Mouse (Mus musculus) heart, postnatal 10 days (tissue): ENCODE measurements at regions not wholly inside any gene's neighbourhood (a gene's known extent, or its start where the extent isn't known, plus 50 kb on each side); places are given as distances from the start of the nearest gene placed in this dataset.

ENCODE experiments used
- DNase-seq, 2 experiments: peaks; one replicate each; pipeline ENCODE4 v3.0.0; 2021
- intact Hi-C: fragments of 180-260 bp; cut with DNase I; formaldehyde crosslinking; loops from one replicate; pipeline ENCODE4 v1.15.1; 2025

DNA sequence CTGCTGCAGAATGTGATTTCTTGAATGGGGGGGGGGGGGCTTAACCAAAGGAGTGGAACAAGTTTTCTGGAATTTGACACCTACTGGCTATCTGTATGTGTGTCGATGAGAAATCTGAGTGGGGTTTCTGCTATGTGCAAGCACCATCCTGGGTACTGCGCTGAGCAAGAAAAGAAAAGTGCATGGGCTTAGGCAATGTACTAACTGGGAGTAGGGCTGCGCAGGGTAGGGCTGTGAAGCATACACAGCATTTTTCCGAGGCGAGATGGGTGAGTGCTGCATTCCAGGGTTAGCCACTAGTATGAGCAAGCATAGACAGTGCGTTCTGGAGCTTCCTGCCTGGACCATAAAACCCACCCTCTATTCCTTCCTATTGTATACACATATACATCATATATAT lies 686.8 kb upstream of the A1bg start:
- intact Hi-C loops = no loop called here
- DNase-seq = no peak

DNA sequence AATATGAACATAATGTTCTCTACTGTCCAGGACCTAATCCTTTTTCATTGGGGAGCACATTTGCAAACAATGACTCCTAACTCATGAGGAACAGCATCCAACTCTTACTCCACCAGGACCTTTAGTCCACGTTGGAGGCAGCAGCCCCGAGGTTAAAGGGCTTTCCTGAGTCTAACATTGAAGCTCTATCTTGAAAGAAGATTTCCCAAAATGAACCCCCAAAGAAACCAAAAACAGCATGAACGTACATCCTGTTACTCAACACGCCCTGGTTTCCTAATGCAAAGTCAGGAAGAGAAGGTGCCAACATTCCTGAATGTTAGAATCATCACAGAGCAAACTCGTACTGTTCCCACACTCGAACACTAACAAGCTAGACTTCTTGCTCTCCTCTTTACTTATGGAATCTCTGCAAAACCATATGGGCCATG lies 685.5 kb upstream of the A1bg start:
- intact Hi-C loops = no loop called here
- peak; percentile 36 to 38 for DNase-seq

DNA sequence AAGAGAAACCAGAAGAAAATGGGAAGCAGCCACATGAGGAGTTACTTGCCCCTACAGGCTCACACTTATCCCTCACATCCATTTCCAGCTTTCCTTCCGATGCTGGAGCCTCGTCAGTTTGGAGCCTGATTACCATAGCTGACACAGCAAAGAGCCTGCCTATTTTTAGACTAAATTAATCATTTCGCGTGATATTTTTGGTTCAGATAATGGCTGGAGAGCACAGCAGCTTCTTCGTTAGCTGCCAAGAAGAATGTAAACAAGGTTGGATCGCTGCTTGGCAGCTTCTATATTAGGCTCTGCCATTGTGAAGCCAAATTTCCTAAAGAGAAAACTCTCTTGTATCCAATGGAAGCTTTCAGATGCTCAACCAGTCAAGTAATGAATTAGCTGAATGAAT lies 676.9 kb upstream of the A1bg start:
- DNase-seq = peak; percentile 5 to 43
- intact Hi-C loops = no loop called here

DNA sequence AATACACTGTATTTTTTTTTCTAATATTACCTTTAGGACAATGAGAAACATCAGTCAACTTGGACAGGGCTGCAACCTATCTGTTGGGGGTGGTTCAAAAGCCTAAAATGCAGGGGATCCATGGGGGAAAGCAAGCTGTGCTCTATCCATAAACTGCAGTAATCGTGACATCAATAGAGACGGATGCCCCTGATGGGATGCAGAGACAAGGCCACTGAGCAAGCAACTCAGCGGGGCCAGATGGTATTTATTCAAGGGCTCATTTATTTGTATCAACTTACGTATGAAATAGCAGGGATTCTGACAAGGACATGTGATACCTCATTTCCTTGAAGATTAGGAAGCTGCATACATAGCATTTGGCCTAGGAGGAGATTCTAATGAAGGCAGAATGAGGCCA lies 673.5 kb upstream of the A1bg start:
- no peak for DNase-seq
- intact Hi-C loops = no loop called here

DNA sequence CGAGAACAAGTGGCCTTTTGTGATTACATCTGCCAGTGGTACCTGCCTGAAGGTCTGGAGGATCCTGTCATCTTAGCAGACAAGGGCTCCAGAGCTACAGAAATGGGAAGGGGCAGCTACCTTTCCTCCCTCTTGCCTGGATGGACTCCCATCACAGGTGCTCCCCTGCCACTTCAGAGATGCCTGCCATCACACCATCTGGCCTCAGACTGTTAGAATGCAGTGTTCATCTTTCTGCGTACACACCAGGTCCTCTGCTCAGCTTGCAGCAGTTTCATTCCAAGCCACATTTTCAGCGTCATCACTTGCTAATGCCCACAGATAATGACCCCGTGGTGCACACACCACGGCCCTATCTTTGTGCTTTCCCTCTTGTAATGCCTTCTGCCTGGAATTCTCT lies 666.1 kb upstream of the A1bg start:
- intact Hi-C loops = no loop called here
- DNase-seq = no peak

DNA sequence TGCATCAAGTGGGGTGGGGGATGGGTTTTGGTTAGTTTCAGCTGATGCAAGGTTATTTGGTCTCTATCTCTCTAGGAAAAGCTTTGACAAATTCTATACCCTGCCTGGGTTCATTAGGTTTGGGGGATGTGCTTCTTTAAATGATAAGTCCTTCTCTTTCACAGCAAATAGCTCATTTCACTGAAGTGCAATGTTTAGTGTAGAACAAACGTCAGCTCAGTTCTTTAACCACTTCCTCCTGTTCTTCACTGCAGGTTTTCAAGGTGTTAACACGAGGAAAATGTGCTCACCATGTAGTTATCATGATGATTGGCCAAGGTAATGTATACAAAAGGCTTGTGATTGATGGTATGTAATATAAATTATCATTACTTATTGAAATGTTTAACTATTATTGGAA lies 659.5 kb upstream of the A1bg start:
- no peak for DNase-seq
- intact Hi-C loops = no loop called here

DNA sequence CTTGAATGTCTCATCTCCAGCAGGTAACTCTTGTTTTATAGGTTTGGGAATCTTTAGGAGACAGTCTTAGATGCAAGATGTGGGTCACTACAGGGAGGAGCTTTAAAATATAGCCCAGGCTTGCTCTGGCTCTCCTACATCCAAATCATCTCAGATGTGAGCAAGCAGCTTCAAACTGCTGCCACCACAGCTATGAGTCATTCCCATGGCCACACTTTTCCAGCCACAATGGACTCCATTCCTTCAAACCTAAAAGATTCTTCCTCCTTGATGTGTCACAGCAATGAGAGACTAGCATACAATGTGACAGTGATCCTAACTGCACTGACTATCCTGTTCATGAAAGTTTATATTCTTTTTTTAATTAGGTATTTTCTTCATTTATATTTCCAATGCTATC lies 640.5 kb upstream of the A1bg start:
- DNase-seq = no peak
- intact Hi-C loops = no loop called here

DNA sequence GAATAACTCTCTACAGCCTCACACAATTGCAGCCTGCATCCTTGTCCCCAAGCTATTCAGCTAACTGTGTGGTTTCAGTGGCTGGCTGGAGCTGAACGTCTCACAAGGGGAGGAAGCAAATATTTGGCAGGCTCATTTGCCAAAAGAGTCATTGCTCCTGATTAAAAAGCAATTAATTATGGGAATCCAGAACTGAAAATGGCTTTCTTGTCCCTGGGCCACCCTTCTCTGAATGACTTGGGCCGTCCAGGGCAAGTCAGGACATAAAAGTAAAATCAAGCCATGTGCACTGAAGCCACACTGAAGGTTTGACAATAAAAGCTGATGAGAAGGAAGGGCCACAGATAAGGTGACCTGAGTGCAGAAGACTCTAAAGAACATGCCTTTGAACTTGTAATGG lies 639.4 kb upstream of the A1bg start:
- DNase-seq = peak; percentile 17 to 29
- intact Hi-C loops = no loop called here

DNA sequence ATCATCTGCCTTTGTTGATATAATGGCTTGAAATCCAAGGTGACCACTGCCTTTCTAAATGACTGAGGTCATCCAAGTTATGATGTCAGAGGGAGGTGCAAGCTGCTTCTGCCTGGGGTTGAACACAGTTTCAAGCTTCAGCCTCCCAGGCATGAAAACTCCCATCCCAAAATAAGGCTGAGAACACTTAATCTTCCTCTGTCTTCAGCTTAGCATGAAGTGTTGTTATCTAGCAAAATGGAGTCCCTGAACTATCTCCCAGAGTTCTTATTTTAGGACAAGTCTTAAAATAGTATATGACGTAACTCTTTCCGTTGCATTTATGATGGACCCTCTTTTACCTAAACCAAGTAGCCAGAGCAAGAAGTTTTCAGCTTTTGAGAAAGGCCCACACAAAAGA lies 631.1 kb upstream of the A1bg start:
- DNase-seq = no peak
- intact Hi-C loops = no loop called here

DNA sequence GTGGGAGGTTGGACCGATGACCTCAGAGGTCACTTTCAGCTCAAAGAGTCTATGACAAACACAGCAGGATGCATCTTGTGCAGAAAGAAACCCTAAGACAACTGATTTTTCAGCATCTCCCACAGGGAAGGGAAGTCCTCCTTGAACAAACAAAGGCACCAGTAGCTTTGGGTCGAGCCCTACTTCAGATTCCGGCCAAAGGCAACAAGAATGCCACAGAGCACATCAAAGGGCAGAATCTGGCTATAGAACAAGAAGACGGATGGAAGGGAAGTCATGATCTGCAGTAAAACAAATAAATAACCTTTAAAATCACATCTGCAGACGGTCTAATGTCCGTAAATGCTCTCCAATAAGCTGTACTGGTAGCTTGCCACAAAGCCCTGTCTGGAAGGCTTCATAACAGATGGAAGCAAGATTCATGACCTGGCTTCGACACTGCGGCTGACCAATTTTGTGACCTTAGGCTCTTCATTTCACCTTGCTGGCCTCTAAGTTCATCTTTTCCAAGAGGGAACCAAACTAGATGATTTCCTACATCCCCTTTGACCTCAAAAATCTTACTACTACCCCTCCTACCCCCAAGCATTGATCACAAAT lies 630.4 kb upstream of the A1bg start:
- intact Hi-C loops = no loop called here
- DNase-seq = no peak

DNA sequence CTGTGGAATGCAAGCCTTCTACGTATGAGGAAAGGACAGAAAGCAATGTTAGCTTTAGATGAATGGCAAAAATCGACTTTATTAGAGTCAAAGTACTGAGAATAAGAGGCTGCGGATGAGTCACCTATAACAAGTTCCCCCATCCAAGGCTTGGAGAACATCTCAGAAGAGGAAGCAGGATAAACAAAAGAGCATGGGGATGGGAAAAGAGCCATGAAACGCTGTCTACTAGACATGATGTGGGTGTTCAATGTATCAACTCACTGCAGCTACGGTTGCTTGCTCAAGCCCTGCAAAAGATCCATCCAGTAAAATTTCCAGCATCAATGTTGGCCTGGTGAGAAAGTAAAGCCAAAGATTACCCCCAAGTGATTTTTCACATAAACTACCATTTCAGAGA lies 628.4 kb upstream of the A1bg start:
- intact Hi-C loops = no loop called here

DNA sequence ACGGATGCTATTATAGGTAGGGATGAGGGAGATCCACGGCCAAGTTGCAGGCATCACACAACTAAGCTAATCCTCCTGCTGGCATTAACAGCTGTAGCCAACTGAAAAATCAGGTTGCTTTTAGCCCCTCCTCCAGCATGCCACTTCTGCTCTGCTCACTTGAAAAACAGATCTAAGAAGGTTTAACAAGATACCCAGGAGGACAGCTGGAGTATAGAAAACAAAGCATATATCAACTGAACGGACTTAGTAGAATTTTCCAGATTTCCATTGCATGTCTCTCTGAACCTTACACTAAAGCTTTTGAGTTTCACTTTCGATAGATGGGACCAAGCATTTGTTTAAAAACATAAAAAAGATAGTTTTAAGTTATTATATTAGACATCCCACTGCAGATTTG lies 625.6 kb upstream of the A1bg start:
- DNase-seq = no peak
- intact Hi-C loops = no loop called here

More for the DNA sequence above, 628.4 kb upstream of the A1bg start:
- no peak for DNase-seq

DNA sequence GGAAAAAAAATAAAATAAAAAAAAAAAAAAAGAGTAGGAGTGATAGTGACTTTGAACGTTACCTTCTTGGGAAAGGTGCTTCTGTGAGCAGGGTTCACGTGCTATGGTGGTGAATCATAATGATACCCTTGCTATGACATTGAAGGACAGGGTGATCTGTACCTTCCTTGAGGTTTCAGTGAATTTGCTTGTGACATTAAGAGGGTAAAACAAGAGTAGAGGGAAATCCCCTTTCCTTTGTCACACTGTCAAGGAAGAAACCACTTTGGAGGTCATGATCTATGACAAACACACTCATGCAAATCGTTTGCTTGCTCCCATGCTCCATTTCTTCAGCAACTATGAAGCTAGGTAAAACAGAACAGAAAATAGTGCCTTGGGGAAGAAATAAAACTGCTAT lies 623.8 kb upstream of the A1bg start:
- no peak for DNase-seq
- intact Hi-C loops = no loop called here

DNA sequence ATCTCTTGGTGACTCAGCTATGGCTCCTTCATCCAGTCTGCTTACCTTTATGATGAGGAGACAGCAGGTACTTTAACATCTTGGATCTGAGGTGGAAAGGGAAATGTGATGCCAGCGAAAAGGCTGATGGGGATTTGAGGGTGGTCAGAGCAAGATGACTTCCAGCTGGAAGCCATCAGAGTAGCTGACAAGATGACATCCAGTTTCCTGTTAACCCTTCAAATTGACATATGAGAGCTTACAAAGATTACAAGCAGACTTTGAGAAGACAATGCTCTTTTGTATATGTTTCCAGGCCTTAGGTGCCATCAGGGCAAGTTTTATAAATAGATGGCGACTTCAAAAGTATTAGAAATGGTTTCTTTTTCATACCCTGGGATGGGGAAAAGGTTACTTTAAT lies 621.3 kb upstream of the A1bg start:
- no peak for DNase-seq
- intact Hi-C loops = no loop called here

DNA sequence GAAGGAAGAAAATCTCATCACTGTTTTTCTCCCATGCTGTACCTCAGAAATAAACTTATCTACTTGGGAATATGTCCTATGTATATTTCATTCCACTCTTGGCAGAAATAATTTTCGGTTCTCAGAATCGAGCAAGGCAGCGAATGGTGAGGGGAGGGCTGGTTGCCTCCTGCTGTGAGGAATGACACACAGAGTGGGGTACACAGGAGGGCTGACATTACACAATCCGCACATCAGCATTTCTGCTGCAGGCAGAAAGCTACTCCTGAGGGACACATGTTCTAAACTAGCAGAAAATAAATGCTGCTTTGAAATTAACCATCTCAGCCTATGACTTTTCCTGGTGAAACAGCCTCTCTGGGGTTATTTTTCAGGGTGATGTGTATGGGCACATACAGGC lies 618.8 kb upstream of the A1bg start:
- DNase-seq = no peak
- intact Hi-C loops = no loop called here

DNA sequence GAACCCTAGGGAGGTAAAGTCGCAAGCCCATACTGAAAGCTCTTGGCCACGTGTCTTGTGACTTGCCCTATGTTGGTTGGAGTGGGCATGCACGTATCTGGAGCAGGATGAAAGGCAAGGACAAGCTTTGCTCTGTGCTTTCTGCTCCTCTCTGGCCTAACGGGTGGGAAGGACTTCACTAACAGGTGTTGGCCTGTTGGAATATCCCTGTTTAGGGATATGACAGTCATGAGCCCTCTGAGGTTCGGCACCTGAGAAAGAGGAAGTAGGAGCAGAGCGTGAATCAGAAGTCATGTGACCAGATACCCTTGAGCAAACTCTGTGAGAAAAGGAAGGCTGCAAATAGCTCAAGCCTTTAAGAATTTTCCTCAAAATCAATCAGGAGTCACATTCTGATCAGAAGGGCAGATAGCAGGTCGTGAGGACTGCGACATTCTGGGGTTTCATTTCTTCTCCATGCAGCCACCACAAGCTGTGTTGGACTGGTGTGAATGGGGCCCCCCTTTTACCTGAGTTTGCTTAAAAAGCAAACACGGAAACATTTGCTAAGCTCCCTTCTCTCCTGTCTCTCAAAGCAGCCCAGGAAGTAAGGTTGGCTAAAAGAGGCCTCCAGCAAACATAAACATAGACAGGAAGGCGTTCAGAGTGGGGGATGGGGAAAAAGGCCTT lies 618.1 kb upstream of the A1bg start:
- intact Hi-C loops = no loop called here
- no peak for DNase-seq

DNA sequence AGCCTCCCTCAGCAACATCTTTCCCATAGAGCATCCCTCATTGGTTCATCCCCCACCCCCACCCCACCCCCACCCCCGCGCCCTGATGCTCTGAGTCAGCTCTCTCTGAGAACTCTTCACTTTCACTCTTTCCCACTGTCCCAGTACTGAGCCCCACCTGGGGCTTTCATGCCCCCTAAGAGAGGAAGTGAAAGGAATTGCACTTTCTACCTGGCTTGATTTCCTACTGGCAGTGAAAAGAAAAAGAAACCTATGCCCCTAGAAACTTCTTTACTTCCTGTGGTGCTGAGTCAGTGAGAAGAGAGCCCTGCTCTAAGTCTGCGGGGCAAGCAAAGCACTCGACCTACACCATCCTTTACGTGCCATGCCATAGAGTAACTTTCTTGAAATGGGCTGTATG lies 616.1 kb upstream of the A1bg start:
- intact Hi-C loops = loop anchor here (10.0 kb wide), 1 partner anchor 384 kb away; no protein-coding TSS in a partner anchor
- no peak for DNase-seq

DNA sequence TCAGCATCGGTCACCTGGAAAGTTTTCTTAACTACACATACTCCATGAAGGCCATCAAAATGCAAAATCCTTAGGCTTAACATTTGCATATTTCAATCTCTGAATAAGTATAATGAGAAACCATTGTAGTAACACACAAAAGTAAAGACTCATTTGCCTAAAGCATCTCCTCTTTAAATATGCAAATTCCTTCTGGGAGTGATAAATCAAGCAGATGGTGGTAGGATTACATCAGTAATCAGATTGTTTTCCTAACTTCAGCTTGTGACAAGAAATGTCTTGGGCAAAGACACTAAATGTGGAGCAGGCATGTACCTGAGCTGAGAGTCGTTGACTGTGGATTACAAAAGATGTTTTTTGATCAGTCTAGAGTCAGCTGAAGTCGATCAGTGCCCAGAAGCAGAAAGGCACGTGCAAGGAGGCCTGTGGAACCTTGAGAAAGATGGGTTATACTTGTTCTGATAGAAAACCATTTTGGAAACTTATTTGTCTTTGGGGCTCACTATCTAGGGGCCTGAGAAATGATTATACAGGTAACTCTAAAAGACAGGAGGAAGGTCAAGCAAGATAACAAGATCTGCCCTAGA lies 615.5 kb upstream of the A1bg start:
- intact Hi-C loops = loop anchor here (10.0 kb wide), 1 partner anchor 383 kb away; no protein-coding TSS in a partner anchor
- no peak for DNase-seq

DNA sequence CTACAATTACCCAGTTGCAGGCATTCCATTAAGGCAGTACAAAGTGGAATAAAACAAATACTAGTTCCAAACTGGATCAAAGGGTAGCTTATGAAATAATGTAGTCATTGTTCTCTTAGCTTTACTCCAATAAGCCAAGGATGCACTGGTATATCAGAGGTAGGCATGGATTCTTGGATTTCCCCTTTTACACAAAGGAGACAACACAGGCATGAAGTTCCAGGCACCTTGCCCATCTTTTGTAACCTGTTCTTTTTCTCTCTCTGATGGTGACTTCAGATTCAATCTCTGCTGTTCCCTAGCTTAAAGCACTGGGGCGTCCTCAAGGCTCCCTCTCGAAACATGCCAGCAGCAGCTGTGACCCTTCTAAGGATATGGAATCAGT lies 613.5 kb upstream of the A1bg start:
- DNase-seq = no peak
- intact Hi-C loops = loop anchor here (10.0 kb wide), 1 partner anchor 382 kb away; no protein-coding TSS in a partner anchor

DNA sequence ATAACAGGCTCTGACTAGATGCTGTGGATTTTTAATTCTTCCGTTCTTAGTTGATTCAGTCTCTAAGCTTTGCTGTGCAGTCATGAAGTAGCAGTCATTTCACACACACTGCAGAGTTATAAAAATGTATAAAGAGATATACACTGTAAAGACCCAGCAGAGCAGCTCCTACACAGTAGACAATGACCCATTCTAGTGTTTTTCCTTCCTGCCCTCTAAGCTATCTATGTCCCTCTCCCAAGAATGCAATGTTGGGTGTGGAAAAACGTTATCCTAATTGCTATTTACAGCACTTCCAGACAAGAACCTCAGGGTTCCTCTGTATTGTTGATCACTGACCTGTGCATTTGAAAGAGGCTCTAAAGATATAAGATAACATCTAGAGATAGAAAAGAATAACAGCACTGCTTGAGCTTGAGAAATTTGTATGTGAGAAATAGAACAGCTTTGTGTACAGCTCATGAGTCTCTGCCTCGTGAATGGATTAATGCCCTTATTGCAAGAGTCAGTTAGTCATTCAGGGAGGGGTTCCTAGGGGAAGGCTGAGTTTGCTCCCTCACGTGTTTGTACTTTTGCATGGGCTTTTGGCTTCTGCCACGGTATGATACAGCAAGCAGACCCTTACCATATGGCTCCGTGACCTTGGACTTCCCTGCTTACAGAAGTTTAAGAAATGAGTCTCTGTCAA lies 613.0 kb upstream of the A1bg start:
- no peak for DNase-seq
- intact Hi-C loops = loop anchor here (10.0 kb wide), 1 partner anchor 381 kb away; no protein-coding TSS in a partner anchor

DNA sequence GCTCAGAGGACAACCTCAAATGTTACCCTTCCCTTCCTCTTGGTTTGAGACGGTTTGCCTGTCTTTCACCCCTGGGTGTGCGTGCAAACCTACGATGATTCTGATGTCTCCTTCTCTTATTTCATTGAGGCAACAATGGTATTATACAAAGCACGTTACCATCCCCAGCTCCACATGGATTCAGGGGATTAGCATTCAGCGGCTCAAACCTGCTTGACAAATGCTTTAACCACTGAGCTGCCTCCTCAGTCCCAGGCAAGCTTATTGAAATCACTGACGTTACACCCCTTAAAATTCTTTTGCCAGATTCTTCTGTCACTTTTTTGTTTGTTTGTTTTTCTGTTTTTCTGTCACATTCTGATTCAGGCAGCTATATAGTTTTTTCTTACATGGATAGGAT lies 612.4 kb upstream of the A1bg start:
- DNase-seq = no peak
- intact Hi-C loops = loop anchor here (10.0 kb wide), 1 partner anchor 380 kb away; no protein-coding TSS in a partner anchor

DNA sequence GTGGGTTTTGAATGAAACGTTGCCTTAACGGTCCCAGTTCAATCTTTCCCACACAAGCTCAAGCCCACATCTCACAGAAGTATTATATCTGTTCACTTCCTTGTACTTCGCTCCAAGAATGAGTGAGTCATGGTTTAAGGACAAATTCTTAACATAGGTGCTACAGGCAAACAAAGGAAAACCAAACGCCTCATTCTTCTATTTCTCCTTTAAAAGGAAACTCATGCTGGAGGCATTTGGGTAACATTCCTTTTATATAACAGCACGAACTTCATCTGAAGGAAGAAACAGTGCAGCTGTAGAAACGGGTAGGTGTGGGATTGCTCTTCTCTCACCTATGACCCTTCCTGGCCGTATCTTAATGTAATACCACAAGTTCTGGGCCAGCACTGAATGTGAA lies 610.0 kb upstream of the A1bg start:
- DNase-seq = no peak
- intact Hi-C loops = loop anchor here (10.0 kb wide), 1 partner anchor 378 kb away; no protein-coding TSS in a partner anchor
